Mouse (Mus musculus): ENCODE data around the gene Dhx36. TPM values are rescaled to one million over a fixed set of nuclear protein-coding genes. Genes with fewer than 3 reads are reported as not detected.

Dhx36 gene
- polyA plus RNA-seq (2015; fragmentation: Nextera tagmentation; extraction: Ambion mirVana), result 23.6 and 23.7 TPM in 2 replicates

DNA sequence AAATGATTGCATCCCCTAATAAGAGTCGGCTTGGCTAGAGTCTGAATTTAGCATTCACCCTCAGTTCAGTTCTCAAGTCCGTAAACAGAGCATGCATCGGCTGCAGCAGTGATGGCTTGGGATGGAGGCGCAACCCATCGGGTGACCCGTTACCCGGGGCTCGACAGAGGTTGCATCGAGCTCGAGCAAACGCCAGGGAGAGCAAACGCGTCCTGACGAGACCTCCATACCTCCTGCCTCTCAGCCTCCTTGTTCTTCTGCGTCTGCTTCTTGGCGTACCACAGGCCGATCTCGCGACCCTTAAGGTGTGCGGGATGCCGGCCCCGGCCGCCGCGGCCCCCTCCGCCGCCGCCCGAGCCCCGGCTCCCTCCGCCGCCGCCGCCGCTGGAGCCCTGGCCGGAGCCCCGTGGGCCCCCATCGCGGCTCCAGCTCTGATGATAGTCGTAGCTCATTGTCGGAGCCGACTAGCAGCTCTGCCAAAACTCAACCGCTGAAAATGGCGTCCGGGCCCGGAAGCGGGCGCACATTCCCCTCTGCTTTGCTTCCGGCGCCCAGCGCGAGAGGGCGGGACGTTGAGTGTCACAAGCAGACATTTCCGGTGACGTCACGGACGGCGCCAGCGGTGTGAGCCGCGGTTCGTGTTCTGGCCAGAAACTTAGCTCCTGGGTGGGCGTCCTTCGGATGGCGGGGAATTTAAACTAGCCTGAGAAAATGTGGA, at the start of gene Dhx36:
TSS of gene Dhx36 (minus strand) at position 517 of the 718 bp plus-strand sequence.
- Histone ChIP-seq H3K4me2 (peak within 1 kb of the TSS; percentile 60), H3K9ac (peak within 1 kb of the TSS; percentile 75), H3K9me3 (no peaks in the 10 kb centered on the region), H3K4me1 (0 out of 2 replicates have a peak, but pooled peaks cover 8% of the 10 kb centered on the region), H3K36me3 (no peaks in the 10 kb centered on the region), H3K27me3 (replicated peaks) (no peaks in the 10 kb centered on the region), H3K27ac (peak within 1 kb of the TSS; percentile 94), H3K4me3 (replicated peaks) (peak within 1 kb of the TSS; percentile 84)
- peak; percentile 97 for ATAC-seq (ENCODE audit: insufficient read depth, low FRiP score, low read depth)
- WGBS, result under 1% methylated on average over 65 of the region's 66 CpGs

DNA sequence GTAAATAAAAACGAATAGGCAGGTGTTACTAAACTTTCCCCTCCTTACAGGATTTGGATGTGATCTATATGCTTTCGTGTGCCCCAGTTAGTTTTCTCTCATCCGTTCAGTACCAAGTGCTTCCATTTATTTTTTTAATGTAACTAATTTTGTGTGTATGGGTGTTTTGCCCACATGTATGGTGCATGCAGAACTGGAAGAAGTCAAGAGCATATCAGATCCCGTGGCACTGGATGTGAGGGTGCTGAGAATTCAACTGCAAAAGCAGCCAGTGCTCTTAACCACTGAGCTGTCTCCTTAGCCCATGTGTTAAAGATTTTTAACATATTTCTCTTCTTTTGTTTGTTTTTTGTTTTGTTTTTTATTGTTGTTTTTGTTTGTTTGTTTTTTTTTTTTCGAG, 20.8 kb upstream of the Dhx36 start:
- H3K27me3 ChIP-seq (replicated peaks), result no peaks in the 10 kb centered on the region
- no peak overlapping the region for H3K4me2 ChIP-seq
- no peak overlapping the region for H3K4me3 ChIP-seq (replicated peaks)
- no peaks in the 10 kb centered on the region for H3K9me3 ChIP-seq
- H3K4me1 ChIP-seq, result no peaks in the 10 kb centered on the region
- no peaks in the 10 kb centered on the region for H3K36me3 ChIP-seq
- H3K9ac ChIP-seq, result no peak overlapping the region
- ATAC-seq (ENCODE audit: insufficient read depth, low FRiP score, low read depth), result no peak
- H3K27ac ChIP-seq, result no peak overlapping the region
- 63% methylated on average over 5 of the region's 5 CpGs for WGBS

DNA sequence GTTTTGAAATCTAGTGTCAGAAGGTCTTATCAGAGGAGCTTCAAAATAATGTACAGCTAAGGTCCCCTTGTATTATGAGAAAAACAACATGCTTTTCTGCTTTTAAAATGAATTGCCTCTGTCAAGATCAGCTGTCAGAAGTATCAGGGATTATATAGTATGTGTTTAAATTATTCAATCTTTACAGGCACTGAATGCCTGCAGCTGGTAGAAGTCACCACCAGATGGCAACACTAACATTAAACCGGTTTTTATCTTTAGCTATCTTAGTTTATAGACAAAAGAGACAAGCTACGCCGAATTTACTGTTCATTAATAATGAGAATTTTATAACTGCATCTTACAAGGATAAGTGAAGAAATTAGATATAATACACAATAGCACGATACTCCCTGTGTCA, 20.4 kb upstream of the Dhx36 start:
- Histone ChIP-seq H3K36me3 (no peaks in the 10 kb centered on the region), H3K27me3 (replicated peaks) (no peaks in the 10 kb centered on the region), H3K4me1 (no peaks in the 10 kb centered on the region), H3K27ac (no peak overlapping the region), H3K4me2 (no peak overlapping the region), H3K9me3 (no peaks in the 10 kb centered on the region), H3K4me3 (replicated peaks) (no peak overlapping the region), H3K9ac (no peak overlapping the region)
- 30% methylated on average over 4 of the region's 4 CpGs for WGBS
- no peak for ATAC-seq (ENCODE audit: insufficient read depth, low FRiP score, low read depth)

DNA sequence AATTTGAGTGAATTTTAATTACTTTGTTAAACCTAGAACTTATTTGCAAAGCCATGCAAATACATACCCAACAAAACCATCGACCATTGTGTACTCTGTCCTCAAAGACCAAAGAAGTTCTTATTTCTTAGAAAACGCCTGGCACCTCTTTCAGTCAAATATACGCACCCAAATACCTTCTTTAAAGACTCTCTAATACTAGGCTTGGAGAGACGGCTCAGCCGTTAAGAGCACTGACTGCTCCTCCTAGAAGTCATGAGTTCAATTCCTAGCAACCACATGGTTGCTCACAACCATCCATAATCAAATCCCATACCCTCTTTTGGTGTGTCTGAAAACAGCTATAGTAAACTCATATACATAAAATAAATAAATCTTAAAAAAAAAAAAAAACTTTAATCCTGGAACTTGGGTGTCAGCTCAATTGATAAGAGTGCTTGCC, 423 bp upstream of the Dhx36 start:
- no peak for ATAC-seq (ENCODE audit: insufficient read depth, low FRiP score, low read depth)
- Histone ChIP-seq H3K4me1 (0 out of 2 replicates have a peak, but pooled peaks cover 8% of the 10 kb centered on the region), H3K9me3 (no peaks in the 10 kb centered on the region), H3K4me3 (replicated peaks) (peak overlapping the region; percentile 84), H3K27me3 (replicated peaks) (no peaks in the 10 kb centered on the region), H3K27ac (no peak overlapping the region), H3K9ac (no peak overlapping the region), H3K4me2 (peak overlapping the region; percentile 50), H3K36me3 (no peaks in the 10 kb centered on the region)
- WGBS, result 40% methylated on average over 5 of the region's 5 CpGs

DNA sequence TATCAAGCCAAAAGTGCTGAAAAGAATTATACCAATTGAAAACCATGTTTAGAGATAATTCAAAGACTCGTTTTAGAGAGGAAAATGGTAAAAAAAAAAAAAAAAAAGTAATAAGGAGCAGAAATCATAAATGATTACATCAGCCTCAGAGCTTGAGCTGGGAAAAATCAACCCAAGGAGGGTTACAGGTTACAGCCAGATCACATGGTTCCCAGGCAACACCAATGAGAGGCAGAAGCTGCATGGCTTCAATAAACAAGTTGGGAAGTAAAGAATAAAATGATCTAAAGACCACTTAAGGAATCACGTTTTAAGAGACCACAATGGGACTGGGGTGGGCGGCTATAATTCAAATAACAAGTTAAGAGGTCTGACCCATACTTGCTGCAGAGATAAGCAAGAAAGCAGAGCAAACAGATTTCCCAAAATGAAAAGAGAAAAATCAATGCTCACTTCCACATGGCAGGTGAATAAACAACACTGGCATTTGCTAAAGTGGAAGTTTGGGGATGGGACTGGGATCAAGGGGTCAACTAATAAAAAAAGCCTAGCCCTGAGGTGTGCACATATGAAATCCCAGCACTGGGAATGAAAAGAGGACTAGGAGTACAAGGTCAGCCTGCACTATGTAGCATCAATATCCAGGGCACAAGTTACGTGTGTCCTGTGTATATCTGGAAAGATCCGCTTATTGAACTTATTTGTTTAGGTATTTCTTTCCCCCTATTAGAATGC, 1.5 kb downstream of the Dhx36 start:
- no peak for ATAC-seq (ENCODE audit: insufficient read depth, low FRiP score, low read depth)
- Histone ChIP-seq H3K4me2 (peak overlapping the region; percentile 60), H3K9me3 (no peaks in the 10 kb centered on the region), H3K27ac (no peak overlapping the region), H3K4me1 (0 out of 2 replicates have a peak, but pooled peaks cover 8% of the 10 kb centered on the region), H3K36me3 (no peaks in the 10 kb centered on the region; the same call in 1 of the 2 replicates), H3K27me3 (replicated peaks) (no peaks in the 10 kb centered on the region), H3K9ac (no peak overlapping the region), H3K4me3 (replicated peaks) (peak overlapping the region; percentile 84)
- WGBS, result 54% methylated on average over 5 of the region's 5 CpGs

DNA sequence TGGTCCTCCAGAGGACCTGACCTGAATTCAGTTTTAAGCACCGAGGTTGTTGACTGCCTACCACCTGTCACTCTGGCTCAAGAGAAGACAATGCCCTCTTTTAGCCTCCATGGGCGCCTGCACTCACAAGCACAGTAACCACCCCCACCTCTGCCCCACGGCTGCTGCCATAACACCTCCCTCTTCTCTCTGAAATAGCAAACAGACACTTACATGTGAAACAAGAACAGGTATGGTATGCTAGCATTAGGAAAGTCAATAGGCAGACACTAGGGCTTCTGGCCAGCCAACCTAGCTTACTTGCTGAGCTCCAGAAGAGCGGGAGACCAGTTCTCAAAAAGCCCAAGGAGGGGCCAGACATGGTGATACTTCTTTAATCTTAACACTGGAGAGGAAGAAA, 7.5 kb downstream of the Dhx36 start:
- no peak overlapping the region for H3K4me3 ChIP-seq (replicated peaks)
- H3K9me3 ChIP-seq, result no peaks in the 10 kb centered on the region
- H3K4me1 ChIP-seq, result no peaks in the 10 kb centered on the region
- H3K36me3 ChIP-seq, result peaks cover 8% of the 10 kb centered on the region
- 80% methylated on average over 4 of the region's 4 CpGs for WGBS
- no peaks in the 10 kb centered on the region for H3K27me3 ChIP-seq (replicated peaks)
- ATAC-seq (ENCODE audit: insufficient read depth, low FRiP score, low read depth), result no peak
- H3K4me2 ChIP-seq, result no peak overlapping the region
- H3K27ac ChIP-seq, result no peak overlapping the region
- no peak overlapping the region for H3K9ac ChIP-seq

DNA sequence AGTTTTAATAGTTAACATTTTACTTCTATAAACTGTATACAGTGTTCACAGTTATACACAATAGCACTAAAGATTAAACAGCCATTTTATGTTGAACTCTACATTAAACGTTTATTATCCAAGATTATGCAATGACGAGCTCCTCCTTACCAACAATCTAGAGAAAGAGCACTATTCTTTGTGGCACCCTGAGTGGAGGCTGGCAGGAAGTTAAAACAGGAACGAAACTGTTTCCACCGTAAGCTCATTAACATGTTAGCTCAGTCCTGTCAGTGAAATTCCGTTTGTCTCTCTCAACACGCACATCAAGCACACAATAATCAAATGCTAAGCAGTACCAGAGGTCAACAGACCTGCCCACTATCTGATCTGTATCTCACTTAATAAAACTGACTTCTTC, 14.2 kb downstream of the Dhx36 start:
- no peaks in the 10 kb centered on the region for H3K9me3 ChIP-seq
- WGBS, result 81% methylated on average over 6 of the region's 6 CpGs
- no peaks in the 10 kb centered on the region for H3K27me3 ChIP-seq (replicated peaks)
- H3K27ac ChIP-seq, result no peak overlapping the region
- no peaks in the 10 kb centered on the region for H3K4me1 ChIP-seq
- no peak overlapping the region for H3K4me2 ChIP-seq
- ATAC-seq (ENCODE audit: insufficient read depth, low FRiP score, low read depth), result no peak
- peaks cover 20% of the 10 kb centered on the region for H3K36me3 ChIP-seq
- no peak overlapping the region for H3K9ac ChIP-seq
- no peak overlapping the region for H3K4me3 ChIP-seq (replicated peaks)

DNA sequence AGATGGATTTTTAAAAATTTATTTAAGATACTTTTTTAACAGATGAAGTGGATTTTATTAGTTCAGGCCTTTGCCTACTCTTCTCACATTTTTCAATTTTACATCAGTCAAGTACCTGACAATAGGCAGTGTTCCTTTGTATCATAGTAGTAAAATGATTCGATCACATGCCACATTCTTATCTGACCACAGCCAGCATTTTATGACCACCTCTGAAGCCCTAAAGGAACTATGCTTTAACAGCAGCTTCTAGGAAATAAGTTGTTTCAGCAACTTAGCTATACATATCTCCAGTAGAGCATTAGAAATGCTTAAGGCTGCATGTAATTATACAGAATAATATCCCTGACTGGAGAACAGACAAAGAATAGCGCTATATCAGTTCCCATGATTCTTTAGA, 22.5 kb downstream of the Dhx36 start:
- WGBS, result 89% methylated on average over 2 of the region's 2 CpGs
- H3K4me2 ChIP-seq, result no peak overlapping the region
- no peak overlapping the region for H3K27ac ChIP-seq
- no peaks in the 10 kb centered on the region for H3K9me3 ChIP-seq
- ATAC-seq (ENCODE audit: insufficient read depth, low FRiP score, low read depth), result no peak
- no peaks in the 10 kb centered on the region for H3K27me3 ChIP-seq (replicated peaks)
- peaks cover 17% of the 10 kb centered on the region; the same call in 1 of the 2 replicates for H3K36me3 ChIP-seq
- H3K4me1 ChIP-seq, result no peaks in the 10 kb centered on the region
- H3K4me3 ChIP-seq (replicated peaks), result no peak overlapping the region
- no peak overlapping the region for H3K9ac ChIP-seq

DNA sequence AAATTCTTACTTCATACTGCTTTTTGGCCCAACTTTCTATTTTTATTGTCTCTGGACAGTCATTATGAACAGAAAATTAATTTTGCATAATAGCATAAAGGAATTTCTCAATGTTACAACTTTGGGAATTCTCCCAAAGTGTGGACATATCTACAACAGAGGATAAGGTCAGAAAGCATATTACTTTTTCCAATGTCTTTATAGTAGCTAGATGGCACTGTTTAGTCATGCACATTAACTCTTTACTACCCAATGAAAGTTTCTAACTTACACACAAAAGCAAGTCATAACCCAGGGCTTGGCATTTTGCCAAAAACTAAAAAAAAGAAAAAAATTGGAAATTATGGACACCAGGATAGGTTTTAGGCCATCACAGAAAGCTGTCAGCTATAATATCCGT, 36.6 kb downstream of the Dhx36 start:
- Histone ChIP-seq H3K27ac (no peak overlapping the region), H3K27me3 (replicated peaks) (no peaks in the 10 kb centered on the region), H3K4me3 (replicated peaks) (no peak overlapping the region), H3K9ac (no peak overlapping the region), H3K9me3 (no peaks in the 10 kb centered on the region), H3K36me3 (peaks cover 40% of the 10 kb centered on the region), H3K4me1 (no peaks in the 10 kb centered on the region), H3K4me2 (no peak overlapping the region)
- ATAC-seq (ENCODE audit: insufficient read depth, low FRiP score, low read depth), result no peak
- 84% methylated on average over 1 of the region's 1 CpGs for WGBS

DNA sequence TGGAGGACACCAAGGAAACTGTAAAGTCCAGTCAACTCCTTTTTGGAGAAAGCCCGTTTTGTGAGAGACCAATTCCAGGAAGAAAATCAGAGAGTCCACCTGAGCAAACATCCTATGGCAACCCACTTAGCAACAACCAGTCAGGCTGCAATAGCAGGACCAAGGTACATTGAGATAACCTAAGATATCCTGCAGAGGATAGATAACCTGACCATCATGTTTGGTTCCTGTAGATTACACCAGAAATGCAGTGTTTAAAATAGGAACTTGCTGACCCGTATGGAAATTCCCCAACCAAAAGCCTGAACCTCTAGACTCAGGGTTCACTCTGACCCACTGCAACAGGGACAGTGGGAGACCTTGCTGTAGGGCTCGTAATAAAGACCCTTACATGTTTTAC, 42.5 kb downstream of the Dhx36 start:
- Histone ChIP-seq H3K27ac (no peak overlapping the region), H3K9me3 (no peaks in the 10 kb centered on the region), H3K4me2 (no peak overlapping the region), H3K4me3 (replicated peaks) (no peak overlapping the region), H3K4me1 (no peaks in the 10 kb centered on the region), H3K27me3 (replicated peaks) (no peaks in the 10 kb centered on the region), H3K36me3 (peaks cover 34% of the 10 kb centered on the region; the same call in 1 of the 2 replicates), H3K9ac (no peak overlapping the region)
- no peak for ATAC-seq (ENCODE audit: insufficient read depth, low FRiP score, low read depth)
- 71% methylated on average over 3 of the region's 3 CpGs for WGBS

DNA sequence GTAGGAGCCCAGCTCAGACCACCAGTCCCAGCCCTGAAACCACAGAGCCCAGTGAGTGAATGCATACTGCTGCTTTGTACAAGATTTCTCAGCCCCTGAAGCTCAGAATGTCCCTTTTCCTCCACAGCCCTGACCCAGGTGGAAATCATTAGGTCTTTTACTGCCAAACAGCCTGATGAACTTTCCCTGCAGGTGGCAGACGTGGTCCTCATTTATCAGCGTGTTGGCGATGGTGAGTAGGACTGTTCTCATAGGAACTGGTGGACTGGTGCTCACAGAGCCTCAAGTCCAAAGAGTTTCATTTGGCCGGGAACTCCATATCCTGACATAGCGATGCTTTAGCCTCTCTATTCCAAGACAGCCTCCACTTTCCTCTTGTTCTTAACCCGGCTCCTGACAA, 47.3 kb downstream of the Dhx36 start:
- no peaks in the 10 kb centered on the region for H3K27me3 ChIP-seq (replicated peaks)
- no peaks in the 10 kb centered on the region for H3K4me1 ChIP-seq
- WGBS, result 83% methylated on average over 6 of the region's 6 CpGs
- H3K9ac ChIP-seq, result no peak overlapping the region
- no peak overlapping the region for H3K4me3 ChIP-seq (replicated peaks)
- no peak for ATAC-seq (ENCODE audit: insufficient read depth, low FRiP score, low read depth)
- H3K27ac ChIP-seq, result no peak overlapping the region
- 0 out of 2 replicates have a peak, but pooled peaks cover 12% of the 10 kb centered on the region for H3K36me3 ChIP-seq
- H3K9me3 ChIP-seq, result no peaks in the 10 kb centered on the region
- no peak overlapping the region for H3K4me2 ChIP-seq
